Mouse (Mus musculus): ENCODE measurements around the gene Rab25.

DNA sequence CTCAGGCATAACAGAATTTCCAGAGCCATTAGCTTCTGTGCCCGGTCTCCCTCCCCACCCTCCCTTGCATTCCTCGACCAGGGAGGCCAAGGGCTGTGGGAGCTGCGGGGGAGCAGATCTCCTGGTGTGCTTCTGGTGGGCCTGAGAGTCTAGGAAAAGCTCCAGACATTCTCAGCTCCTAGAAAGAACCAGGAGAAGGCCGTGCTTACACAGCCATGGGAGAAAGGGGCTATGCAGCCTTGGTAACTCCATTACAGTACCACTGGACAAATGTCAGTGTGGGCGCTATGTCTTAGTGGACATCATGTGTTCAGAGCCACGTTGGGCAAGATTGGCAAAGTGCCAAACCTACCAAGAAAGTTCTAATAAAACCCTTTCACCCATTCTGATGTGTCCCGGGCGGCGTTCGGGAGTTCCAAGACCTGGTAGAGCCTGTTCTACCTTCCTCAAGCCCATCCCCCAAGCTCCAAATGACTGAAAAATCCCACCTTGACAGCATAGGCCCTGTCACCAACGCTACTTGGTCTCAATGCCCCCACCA, 46.0 kb downstream of the Rab25 start:
- TF ChIP-seq CTCF (IDR thresholded peaks at IDR 0.05; ENCODE audit: low read depth, low read length) (no peak), TAL1 (conservative IDR thresholded peaks at IDR 0.05; ENCODE audit: low read depth, low read length) (no peak), GATA1 (IDR thresholded peaks at IDR 0.05; ENCODE audit: borderline replicate concordance, low read length) (no peak)
